Mouse (Mus musculus) hindbrain, embryonic 14.5 days (tissue): ENCODE measurements around the gene Rsu1. TPM values are rescaled to one million over a fixed set of nuclear protein-coding genes. Genes with fewer than 3 reads are reported as not detected.

Experiments used
- ATAC-seq: fragments of 200-750 bp; cut with Nextera tagmentation; 2 replicates; pipeline ENCODE4 v1.8.0; 2017; ENCODE audit warnings: moderate number of reproducible peaks, mild to moderate bottlenecking, moderate TSS enrichment, moderate library complexity; ENCODE audit not compliant: low FRiP score
- DNase-seq: peaks from one replicate; pipeline ENCODE4 v3.0.0-alpha.2; 2015; ENCODE audit warnings: low spot score
- H3K27ac ChIP-seq: fragments of 300-500 bp; sonication (generic); 2 replicates; pipeline ENCODE4 v1.5.1; 2014; ENCODE audit warnings: mild to moderate bottlenecking, moderate library complexity
- H3K27me3 ChIP-seq: fragments of 300-500 bp; sonication (generic); 2 replicates; pipeline ENCODE4 v1.6.1; 2014; ENCODE audit warnings: mild to moderate bottlenecking, low read length, mixed read lengths; ENCODE audit not compliant: control insufficient read depth, insufficient read depth
- H3K36me3 ChIP-seq: fragments of 300-500 bp; sonication (generic); replicated peaks from 2 replicates; pipeline ENCODE4 v1.6.1; 2014; ENCODE audit not compliant: control insufficient read depth, insufficient read depth
- H3K4me1 ChIP-seq: fragments of 300-500 bp; sonication (generic); replicated peaks from 2 replicates; pipeline ENCODE4 v1.6.1; 2014; ENCODE audit warnings: antibody characterized with exemption, low read length, mixed read lengths; ENCODE audit not compliant: control insufficient read depth, insufficient read depth
- H3K4me2 ChIP-seq: fragments of 300-500 bp; sonication (generic); replicated peaks from 2 replicates; pipeline ENCODE4 v1.6.1; 2014; ENCODE audit warnings: mild to moderate bottlenecking, moderate library complexity
- H3K4me3 ChIP-seq: fragments of 300-500 bp; sonication (generic); replicated peaks from 2 replicates; pipeline ENCODE4 v1.5.1; 2014; ENCODE audit warnings: mild to moderate bottlenecking, low read length
- H3K9ac ChIP-seq: fragments of 300-500 bp; sonication (generic); 2 replicates; pipeline ENCODE4 v1.6.1; 2014
- H3K9me3 ChIP-seq: fragments of 300-500 bp; sonication (generic); 2 replicates; pipeline ENCODE4 v1.6.1; 2016; ENCODE audit warnings: low read length; ENCODE audit not compliant: control insufficient read depth
- WGBS: fragments of 180-500 bp; shearing (Covaris S2); extraction: QIAGEN DNeasy Blood & Tissue Kit; methylation state at CpG from one replicate; pipeline ENCODE4 v1.1.7; 2014; 5-methylcytosine and 5-hydroxymethylcytosine counted together
- polyA plus RNA-seq: library from polyadenylated mRNA; unstranded; fragments of >200 nt; fragmentation: Nextera tagmentation; extraction: Ambion mirVana; gene quantifications from 2 replicates; pipeline ENCODE4 v1.2.1, GENCODE M21; 2014

Gene Rsu1
- polyA plus RNA-seq, 1 experiment from 2014 or later: 75.7 TPM

DNA sequence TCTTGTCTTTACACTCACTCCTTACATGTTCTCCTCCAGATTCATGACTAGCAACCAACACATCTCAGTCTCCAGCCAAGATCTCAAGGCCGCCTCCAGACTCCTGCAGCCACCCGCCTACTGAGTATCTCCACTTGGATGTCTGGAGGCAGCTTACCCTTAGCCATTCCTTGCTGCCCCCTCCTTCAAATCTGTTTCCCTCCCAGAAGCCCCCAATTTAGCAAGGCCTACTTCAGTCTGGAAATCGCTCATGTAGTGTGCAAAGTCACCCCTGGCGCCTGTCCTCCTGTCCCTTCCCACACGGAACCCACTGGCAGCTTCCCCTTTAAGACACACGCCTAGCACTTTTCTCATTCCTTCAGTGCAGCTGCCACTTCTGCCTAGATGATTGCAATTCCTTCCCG is 167.4 kb downstream of the Rsu1 start:
- WGBS: 79% methylated on average over 7 of the region's 7 CpGs
- H3K4me2 ChIP-seq: no peak overlapping the region
- no peak for DNase-seq
- H3K9ac ChIP-seq: no peak overlapping the region
- ATAC-seq: no peak
- no peaks in the 10 kb centered on the region for H3K36me3 ChIP-seq
- H3K9me3 ChIP-seq: no peaks in the 10 kb centered on the region
- no peak overlapping the region for H3K27ac ChIP-seq
- no peaks in the 10 kb centered on the region for H3K4me1 ChIP-seq
- H3K27me3 ChIP-seq: no peaks in the 10 kb centered on the region
- no peak overlapping the region for H3K4me3 ChIP-seq

DNA sequence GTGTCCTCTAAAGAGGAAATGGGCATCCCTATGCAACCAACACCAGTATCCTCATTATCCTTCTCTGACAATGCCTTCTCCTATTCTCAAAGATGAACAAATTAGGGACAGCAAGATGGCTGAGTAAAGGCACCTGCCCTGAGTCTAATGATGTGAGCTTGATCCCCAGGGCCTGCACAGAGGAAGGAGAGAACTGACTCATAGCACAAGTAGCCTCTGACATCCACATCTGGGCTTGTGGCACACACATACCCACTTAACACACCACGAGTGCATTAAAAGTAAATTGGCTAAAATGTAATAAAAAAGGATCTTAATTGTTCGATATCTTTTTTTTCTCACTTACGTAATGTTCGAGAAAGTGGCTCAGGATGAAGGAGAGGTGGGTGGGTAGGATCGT is 177.2 kb downstream of the Rsu1 start:
- Histone ChIP-seq H3K4me3 (no peak overlapping the region), H3K27ac (no peak overlapping the region), H3K4me1 (no peaks in the 10 kb centered on the region), H3K27me3 (no peaks in the 10 kb centered on the region), H3K4me2 (no peak overlapping the region), H3K9ac (no peak overlapping the region), H3K36me3 (no peaks in the 10 kb centered on the region), H3K9me3 (no peaks in the 10 kb centered on the region)
- ATAC-seq: no peak
- DNase-seq: no peak
- 96% methylated on average over 5 of the region's 5 CpGs for WGBS

GRCm38 (mm10) chr2:13093570-13093969 is 177.6 kb downstream of the Rsu1 start:
- DNase-seq: no peak
- no peak for ATAC-seq
- H3K4me1 ChIP-seq: no peaks in the 10 kb centered on the region
- no peaks in the 10 kb centered on the region for H3K9me3 ChIP-seq
- H3K27ac ChIP-seq: no peak overlapping the region
- WGBS: 89% methylated on average over 1 of the region's 1 CpGs
- no peak overlapping the region for H3K4me2 ChIP-seq
- no peak overlapping the region for H3K9ac ChIP-seq
- H3K4me3 ChIP-seq: no peak overlapping the region
- no peaks in the 10 kb centered on the region for H3K36me3 ChIP-seq
- no peaks in the 10 kb centered on the region for H3K27me3 ChIP-seq

- ATAC-seq (no peak), DNase-seq (no peak)
- Histone ChIP-seq H3K27me3 (no peaks in the 10 kb centered on the region), H3K9me3 (no peaks in the 10 kb centered on the region), H3K4me1 (no peaks in the 10 kb centered on the region), H3K4me3 (no peak overlapping the region), H3K9ac (no peak overlapping the region), H3K27ac (no peak overlapping the region), H3K36me3 (no peaks in the 10 kb centered on the region), H3K4me2 (no peak overlapping the region)
- 83% methylated on average over 5 of the region's 5 CpGs for WGBS
Measured at GRCm38 (mm10) chr2:13091399-13092015, 179.7 kb downstream of the Rsu1 start.

GRCm38 (mm10) chr2:13090841-13091240 is 180.4 kb downstream of the Rsu1 start:
- 97% methylated on average over 1 of the region's 1 CpGs for WGBS

GRCm38 (mm10) chr2:13089861-13090260 is 181.4 kb downstream of the Rsu1 start:
- H3K4me2 ChIP-seq: no peak overlapping the region
- no peak overlapping the region for H3K4me3 ChIP-seq
- no peaks in the 10 kb centered on the region for H3K27me3 ChIP-seq
- no peaks in the 10 kb centered on the region for H3K36me3 ChIP-seq
- ATAC-seq (no peak), DNase-seq (no peak)
- no peaks in the 10 kb centered on the region for H3K4me1 ChIP-seq
- H3K9ac ChIP-seq: no peak overlapping the region
- no peaks in the 10 kb centered on the region for H3K9me3 ChIP-seq
- 76% methylated on average over 4 of the region's 4 CpGs for WGBS
- H3K27ac ChIP-seq: no peak overlapping the region

More at GRCm38 (mm10) chr2:13090841-13091240, 180.4 kb downstream of the Rsu1 start:
- ATAC-seq (no peak), DNase-seq (no peak)
- H3K27ac ChIP-seq: no peak overlapping the region
- no peaks in the 10 kb centered on the region for H3K36me3 ChIP-seq
- H3K27me3 ChIP-seq: no peaks in the 10 kb centered on the region
- H3K4me2 ChIP-seq: no peak overlapping the region
- H3K9ac ChIP-seq: no peak overlapping the region
- no peaks in the 10 kb centered on the region for H3K9me3 ChIP-seq
- H3K4me1 ChIP-seq: no peaks in the 10 kb centered on the region
- H3K4me3 ChIP-seq: no peak overlapping the region

- H3K36me3 ChIP-seq: no peaks in the 10 kb centered on the region
- no peaks in the 10 kb centered on the region for H3K4me1 ChIP-seq
- no peak overlapping the region for H3K27ac ChIP-seq
- no peaks in the 10 kb centered on the region for H3K27me3 ChIP-seq
- WGBS: 82% methylated on average over 4 of the region's 4 CpGs
- H3K9ac ChIP-seq: no peak overlapping the region
- no peak for DNase-seq
- no peaks in the 10 kb centered on the region for H3K9me3 ChIP-seq
- no peak overlapping the region for H3K4me2 ChIP-seq
- no peak for ATAC-seq
- no peak overlapping the region for H3K4me3 ChIP-seq
Measured at GRCm38 (mm10) chr2:13088266-13088665, 182.9 kb downstream of the Rsu1 start.

- DNase-seq: no peak
- Histone ChIP-seq H3K4me1 (no peaks in the 10 kb centered on the region), H3K36me3 (no peaks in the 10 kb centered on the region), H3K4me2 (no peak overlapping the region), H3K9ac (no peak overlapping the region), H3K9me3 (no peaks in the 10 kb centered on the region), H3K4me3 (no peak overlapping the region), H3K27ac (no peak overlapping the region), H3K27me3 (no peaks in the 10 kb centered on the region)
- ATAC-seq: no peak
- 97% methylated on average over 2 of the region's 2 CpGs for WGBS
Measured at GRCm38 (mm10) chr2:13087811-13088210, 183.4 kb downstream of the Rsu1 start.

- Histone ChIP-seq H3K4me1 (no peaks in the 10 kb centered on the region), H3K36me3 (no peaks in the 10 kb centered on the region), H3K27ac (no peak overlapping the region), H3K4me3 (no peak overlapping the region), H3K27me3 (no peaks in the 10 kb centered on the region), H3K9me3 (no peaks in the 10 kb centered on the region), H3K9ac (no peak overlapping the region), H3K4me2 (no peak overlapping the region)
- no peak for DNase-seq
- peak; percentile 57; the same call in 1 of the 2 replicates for ATAC-seq
- WGBS: 26% methylated on average over 5 of the region's 5 CpGs
Measured at GRCm38 (mm10) chr2:13084223-13084622, 187.0 kb downstream of the Rsu1 start.

GRCm38 (mm10) chr2:13080476-13080875 is 190.7 kb downstream of the Rsu1 start:
- 61% methylated on average over 2 of the region's 2 CpGs for WGBS
- H3K9me3 ChIP-seq: no peaks in the 10 kb centered on the region
- no peak overlapping the region for H3K4me2 ChIP-seq
- DNase-seq: no peak
- H3K9ac ChIP-seq: no peak overlapping the region
- H3K27me3 ChIP-seq: no peaks in the 10 kb centered on the region
- no peak for ATAC-seq
- no peak overlapping the region for H3K4me3 ChIP-seq
- H3K36me3 ChIP-seq: no peaks in the 10 kb centered on the region
- no peaks in the 10 kb centered on the region for H3K4me1 ChIP-seq
- H3K27ac ChIP-seq: no peak overlapping the region
